Mouse (Mus musculus) limb, embryonic 11.5 days (tissue): Measurements from ENCODE around the gene Slc37a1. TPM values are rescaled to one million over a fixed set of nuclear protein-coding genes. Genes with fewer than 3 reads are reported as not detected.
"Not testable (repeated sequence)": the region's sequence is repeated elsewhere in the genome, so short reads cannot be mapped to it uniquely, and the experiment has no call there.

Source experiments
- ATAC-seq: fragments of 200-750 bp; cut with Nextera tagmentation; 2 replicates; pipeline ENCODE4 v1.8.0; 2017; ENCODE audit warnings: low read depth; ENCODE audit not compliant: insufficient number of reproducible peaks, low FRiP score, low TSS enrichment
- DNase-seq: peaks from one replicate; pipeline ENCODE4 v3.0.0-alpha.2; 2015; ENCODE audit warnings: low spot score
- H3K27ac ChIP-seq: fragments of 300-500 bp; sonication (generic); replicated peaks from 2 replicates; pipeline ENCODE4 v1.5.1; 2014; ENCODE audit warnings: low read depth, mild to moderate bottlenecking, low read length
- H3K27me3 ChIP-seq: fragments of 300-500 bp; sonication (generic); 2 replicates; pipeline ENCODE4 v1.6.1; 2014; ENCODE audit warnings: mild to moderate bottlenecking, low read length, mixed read lengths; ENCODE audit not compliant: control insufficient read depth, insufficient read depth
- H3K36me3 ChIP-seq: fragments of 300-500 bp; sonication (generic); 2 replicates; pipeline ENCODE4 v1.6.1; 2014; ENCODE audit warnings: mild to moderate bottlenecking, low read length, moderate library complexity, mixed read lengths; ENCODE audit not compliant: control insufficient read depth, insufficient read depth
- H3K4me1 ChIP-seq: fragments of 300-500 bp; sonication (generic); 2 replicates; pipeline ENCODE4 v1.6.1; 2014; ENCODE audit warnings: low read length, mixed read lengths; ENCODE audit not compliant: control insufficient read depth, insufficient read depth
- H3K4me2 ChIP-seq: fragments of 300-500 bp; sonication (generic); 2 replicates; pipeline ENCODE4 v1.6.1; 2014; ENCODE audit warnings: low read depth, mild to moderate bottlenecking, moderate library complexity; ENCODE audit not compliant: severe bottlenecking
- H3K4me3 ChIP-seq: fragments of 300-500 bp; sonication (generic); 2 replicates; pipeline ENCODE4 v1.5.1; 2014; ENCODE audit warnings: low read depth, low read length
- H3K9ac ChIP-seq: fragments of 300-500 bp; sonication (generic); 2 replicates; pipeline ENCODE4 v1.6.1; 2014; ENCODE audit warnings: mild to moderate bottlenecking, low read length
- H3K9me3 ChIP-seq: fragments of 300-500 bp; sonication (generic); 2 replicates; pipeline ENCODE4 v1.6.1; 2016; ENCODE audit warnings: low read length; ENCODE audit not compliant: control insufficient read depth
- WGBS: fragments of 180-500 bp; shearing (Covaris S2); extraction: QIAGEN DNeasy Blood & Tissue Kit; methylation state at CpG from one replicate; pipeline ENCODE4 v1.1.7; 2014; 5-methylcytosine and 5-hydroxymethylcytosine counted together
- polyA plus RNA-seq: library from polyadenylated mRNA; unstranded; fragments of >200 nt; fragmentation: Nextera tagmentation; extraction: Ambion mirVana; gene quantifications from 2 replicates; pipeline ENCODE4 v1.2.1, GENCODE M21; 2014

Gene Slc37a1
- polyA plus RNA-seq, 1 experiment from 2014 or later: 1.7 TPM

- H3K27ac ChIP-seq: no peak overlapping the region
- H3K9me3 ChIP-seq: no peaks in the 10 kb centered on the region
- 78% methylated on average over 12 of the region's 12 CpGs for WGBS
- ATAC-seq (no peak), DNase-seq (no peak)
- H3K4me3 ChIP-seq: no peak overlapping the region
- no peak overlapping the region for H3K9ac ChIP-seq
- H3K4me2 ChIP-seq: no peak overlapping the region
- H3K36me3 ChIP-seq: no peaks in the 10 kb centered on the region
- H3K4me1 ChIP-seq: no peaks in the 10 kb centered on the region
- no peaks in the 10 kb centered on the region for H3K27me3 ChIP-seq
Measured at GRCm38 (mm10) chr17:31349388-31349787, 62.8 kb downstream of the Slc37a1 start.

- Histone ChIP-seq H3K9me3 (no peaks in the 10 kb centered on the region), H3K27me3 (no peaks in the 10 kb centered on the region), H3K4me3 (no peak overlapping the region), H3K36me3 (no peaks in the 10 kb centered on the region), H3K9ac (no peak overlapping the region), H3K4me2 (no peak overlapping the region), H3K4me1 (no peaks in the 10 kb centered on the region), H3K27ac (no peak overlapping the region)
- DNase-seq (no peak), ATAC-seq (no peak)
- WGBS: 72% methylated on average over 8 of the region's 8 CpGs
Measured at GRCm38 (mm10) chr17:31351984-31352383, 65.4 kb downstream of the Slc37a1 start.

GRCm38 (mm10) chr17:31353255-31353654 lies 66.7 kb downstream of the Slc37a1 start:
- H3K27ac ChIP-seq: no peak overlapping the region
- no peaks in the 10 kb centered on the region for H3K36me3 ChIP-seq
- no peak overlapping the region for H3K9ac ChIP-seq
- no peak overlapping the region for H3K4me2 ChIP-seq
- no peaks in the 10 kb centered on the region for H3K4me1 ChIP-seq
- 89% methylated on average over 2 of the region's 2 CpGs for WGBS
- H3K27me3 ChIP-seq: no peaks in the 10 kb centered on the region
- DNase-seq (no peak), ATAC-seq (no peak)
- no peak overlapping the region for H3K4me3 ChIP-seq
- H3K9me3 ChIP-seq: no peaks in the 10 kb centered on the region

- not testable (repeated sequence) for H3K9ac ChIP-seq, H3K4me2 ChIP-seq, ATAC-seq, H3K27me3 ChIP-seq, H3K4me3 ChIP-seq, H3K4me1 ChIP-seq, H3K36me3 ChIP-seq, DNase-seq, H3K27ac ChIP-seq, H3K9me3 ChIP-seq
- 79% methylated on average over 3 of the region's 3 CpGs for WGBS
Measured at GRCm38 (mm10) chr17:31354684-31355083, 68.1 kb downstream of the Slc37a1 start.

GRCm38 (mm10) chr17:31355792-31356502 lies 69.4 kb downstream of the Slc37a1 start:
- H3K27ac ChIP-seq: no peak overlapping the region

GRCm38 (mm10) chr17:31360582-31360981 lies 74.0 kb downstream of the Slc37a1 start:
- Histone ChIP-seq H3K9ac (no peak overlapping the region), H3K9me3 (no peaks in the 10 kb centered on the region), H3K4me2 (no peak overlapping the region), H3K27me3 (no peaks in the 10 kb centered on the region), H3K27ac (no peak overlapping the region), H3K4me3 (no peak overlapping the region), H3K4me1 (no peaks in the 10 kb centered on the region), H3K36me3 (no peaks in the 10 kb centered on the region)
- no peak for DNase-seq
- ATAC-seq: no peak
- 79% methylated on average over 13 of the region's 13 CpGs for WGBS

More at GRCm38 (mm10) chr17:31355792-31356502, 69.4 kb downstream of the Slc37a1 start:
- ATAC-seq: no peak
- Histone ChIP-seq H3K27me3 (no peaks in the 10 kb centered on the region), H3K4me2 (no peak overlapping the region), H3K4me3 (no peak overlapping the region), H3K36me3 (no peaks in the 10 kb centered on the region), H3K9me3 (no peaks in the 10 kb centered on the region), H3K9ac (no peak overlapping the region), H3K4me1 (no peaks in the 10 kb centered on the region)
- DNase-seq: no peak
- WGBS: 56% methylated on average over 8 of the region's 8 CpGs

GRCm38 (mm10) chr17:31365586-31366166 lies 79.1 kb downstream of the Slc37a1 start:
- Histone ChIP-seq H3K9me3 (no peaks in the 10 kb centered on the region), H3K27me3 (no peaks in the 10 kb centered on the region), H3K36me3 (no peaks in the 10 kb centered on the region), H3K4me2 (no peak overlapping the region), H3K4me1 (no peaks in the 10 kb centered on the region), H3K27ac (no peak overlapping the region), H3K4me3 (no peak overlapping the region), H3K9ac (no peak overlapping the region)
- ATAC-seq (no peak), DNase-seq (no peak)
- 90% methylated on average over 5 of the region's 5 CpGs for WGBS

- H3K4me2 ChIP-seq: no peak overlapping the region
- no peak overlapping the region for H3K9ac ChIP-seq
- DNase-seq (no peak), ATAC-seq (no peak)
- H3K4me3 ChIP-seq: no peak overlapping the region
- WGBS: 78% methylated on average over 2 of the region's 2 CpGs
- no peaks in the 10 kb centered on the region for H3K27me3 ChIP-seq
- H3K36me3 ChIP-seq: no peaks in the 10 kb centered on the region
- no peaks in the 10 kb centered on the region for H3K9me3 ChIP-seq
- no peak overlapping the region for H3K27ac ChIP-seq
- no peaks in the 10 kb centered on the region for H3K4me1 ChIP-seq
Measured at GRCm38 (mm10) chr17:31370221-31370620, 83.6 kb downstream of the Slc37a1 start.
